Mouse (Mus musculus): ENCODE results near the gene Exph5.
A peak's percentile ranks its signal among the peaks of the same experiment; 100 is the strongest.

- TF ChIP-seq CTCF (IDR thresholded peaks at IDR 0.05; ENCODE audit: borderline replicate concordance, insufficient read depth, low read depth, low read length) (0 out of 2 replicates have a peak, but pooled peaks have one; percentile 0), POLR2A (IDR thresholded peaks at IDR 0.05; ENCODE audit: borderline replicate concordance, insufficient read depth, low read length) (no peak)
Observed at GRCm38 (mm10) chr9:53383951-53384866, 82.7 kb downstream of the Exph5 start, which contains the start of gene Kdelc2.

Data from cerebellum, adult 2 months (tissue).